Mouse (Mus musculus): ENCODE data around the gene Tnfsf4. TPM values are rescaled to one million over a fixed set of nuclear protein-coding genes. Genes with fewer than 3 reads are reported as not detected.

The Tnfsf4 gene
- total RNA-seq, 2 experiments from 2014 or later = not detected

- peak; percentile 14 for DNase-seq
Measured at GRCm38 (mm10) chr1:161463388-161464085, 68.3 kb downstream of the Tnfsf4 start.

Other genes with a start within 250 kb of the Tnfsf4 start
- not detected for gene Tex50, start 236.1 kb upstream of the Tnfsf4 start, total RNA-seq (2021)
- gene Prdx6, start 144.2 kb upstream of the Tnfsf4 start, total RNA-seq (2021) = 10 to 100 TPM; 78.5 to 78.8 TPM
- not detected for gene Tnfsf18, start 99.2 kb downstream of the Tnfsf4 start, total RNA-seq (2021)

All from gastrocnemius, postnatal 10 days (tissue).